Mouse (Mus musculus): ENCODE data around the gene Psmb1. TPM values are rescaled to one million over a fixed set of nuclear protein-coding genes. Genes with fewer than 3 reads are reported as not detected.

The Psmb1 gene
- polyA plus RNA-seq, 1 experiment from 2014 or later: 238 TPM

GRCm38 (mm10) chr17:15518766-15519165 is 19.2 kb upstream of the Psmb1 start:
- Histone ChIP-seq H3K4me3 (replicated peaks) (no peak overlapping the region), H3K9ac (no peak overlapping the region), H3K36me3 (replicated peaks) (peaks cover 85% of the 10 kb centered on the region), H3K4me2 (no peak overlapping the region), H3K4me1 (no peaks in the 10 kb centered on the region), H3K9me3 (no peaks in the 10 kb centered on the region), H3K27me3 (no peaks in the 10 kb centered on the region), H3K27ac (no peak overlapping the region)
- ATAC-seq (ENCODE audit: low FRiP score): no peak
- 94% methylated on average over 1 of the region's 1 CpGs for WGBS

- Histone ChIP-seq H3K4me3 (replicated peaks) (no peak overlapping the region), H3K27me3 (no peaks in the 10 kb centered on the region), H3K4me1 (no peaks in the 10 kb centered on the region), H3K36me3 (replicated peaks) (peaks cover 91% of the 10 kb centered on the region), H3K9ac (no peak overlapping the region), H3K4me2 (no peak overlapping the region), H3K27ac (no peak overlapping the region), H3K9me3 (no peaks in the 10 kb centered on the region)
- 90% methylated on average over 5 of the region's 5 CpGs for WGBS
- ATAC-seq (ENCODE audit: low FRiP score): no peak
These were observed 18.6 kb upstream of the Psmb1 start for GRCm38 (mm10) chr17:15518186-15518585.

- Histone ChIP-seq H3K9ac (no peak overlapping the region), H3K9me3 (no peaks in the 10 kb centered on the region), H3K36me3 (replicated peaks) (peaks cover 91% of the 10 kb centered on the region), H3K4me3 (replicated peaks) (no peak overlapping the region), H3K27me3 (no peaks in the 10 kb centered on the region), H3K4me2 (no peak overlapping the region), H3K27ac (no peak overlapping the region), H3K4me1 (no peaks in the 10 kb centered on the region)
- 82% methylated on average over 5 of the region's 5 CpGs for WGBS
- ATAC-seq (ENCODE audit: low FRiP score): no peak
These were observed 18.2 kb upstream of the Psmb1 start for GRCm38 (mm10) chr17:15517776-15518175.

- H3K27ac ChIP-seq: no peak overlapping the region
- H3K9ac ChIP-seq: no peak overlapping the region
- peaks cover 96% of the 10 kb centered on the region for H3K36me3 ChIP-seq (replicated peaks)
- H3K4me2 ChIP-seq: no peak overlapping the region
- 0 out of 2 replicates have a peak, but pooled peaks cover 6% of the 10 kb centered on the region for H3K9me3 ChIP-seq
- no peaks in the 10 kb centered on the region for H3K27me3 ChIP-seq
- H3K4me3 ChIP-seq (replicated peaks): no peak overlapping the region
- no peaks in the 10 kb centered on the region for H3K4me1 ChIP-seq
- no peak for ATAC-seq (ENCODE audit: low FRiP score)
- WGBS: 64% methylated on average over 2 of the region's 2 CpGs
These were observed 11.1 kb upstream of the Psmb1 start for GRCm38 (mm10) chr17:15510694-15511093.

- peak overlapping the region; percentile 82; the same call in 1 of the 2 replicates for H3K9ac ChIP-seq
- no peaks in the 10 kb centered on the region for H3K9me3 ChIP-seq
- H3K4me1 ChIP-seq: peaks cover 38% of the 10 kb centered on the region
- peak overlapping the region; percentile 96 for H3K4me3 ChIP-seq (replicated peaks)
- ATAC-seq (ENCODE audit: low FRiP score): no peak
- H3K27ac ChIP-seq: 0 out of 2 replicates have a peak overlapping the region, but pooled peaks have one; percentile 95
- peak overlapping the region; percentile 81 for H3K4me2 ChIP-seq
- H3K27me3 ChIP-seq: no peaks in the 10 kb centered on the region
- H3K36me3 ChIP-seq (replicated peaks): peaks cover 24% of the 10 kb centered on the region
- WGBS: 45% methylated on average over 7 of the region's 7 CpGs
These were observed 818 bp downstream of the Psmb1 start for GRCm38 (mm10) chr17:15498753-15499113.

GRCm38 (mm10) chr17:15497882-15498752 is 1.4 kb downstream of the Psmb1 start:
- peaks cover 38% of the 10 kb centered on the region for H3K4me1 ChIP-seq
- no peaks in the 10 kb centered on the region for H3K9me3 ChIP-seq
- H3K4me3 ChIP-seq (replicated peaks): peak overlapping the region; percentile 96
- H3K9ac ChIP-seq: peak overlapping the region; percentile 82
- H3K36me3 ChIP-seq (replicated peaks): peaks cover 26% of the 10 kb centered on the region
- peak overlapping the region; percentile 81 for H3K4me2 ChIP-seq
- peak overlapping the region; percentile 95 for H3K27ac ChIP-seq
- WGBS: under 1% methylated on average over 50 of the region's 50 CpGs
- H3K27me3 ChIP-seq: no peaks in the 10 kb centered on the region
- peak; percentile 96 for ATAC-seq (ENCODE audit: low FRiP score)

- Histone ChIP-seq H3K9me3 (no peaks in the 10 kb centered on the region), H3K9ac (no peak overlapping the region), H3K4me2 (no peak overlapping the region), H3K27me3 (no peaks in the 10 kb centered on the region), H3K4me3 (replicated peaks) (no peak overlapping the region), H3K4me1 (no peaks in the 10 kb centered on the region), H3K27ac (no peak overlapping the region), H3K36me3 (replicated peaks) (peaks cover 54% of the 10 kb centered on the region)
- no peak for ATAC-seq (ENCODE audit: low FRiP score)
- WGBS: 93% methylated on average over 7 of the region's 7 CpGs
These were observed 9.0 kb downstream of the Psmb1 start for GRCm38 (mm10) chr17:15490542-15490941.

GRCm38 (mm10) chr17:15472671-15473070 is 26.9 kb downstream of the Psmb1 start:
- H3K36me3 ChIP-seq (replicated peaks): peaks cover 78% of the 10 kb centered on the region
- 90% methylated on average over 4 of the region's 4 CpGs for WGBS
- H3K27me3 ChIP-seq: no peaks in the 10 kb centered on the region
- no peak overlapping the region for H3K4me3 ChIP-seq (replicated peaks)
- no peaks in the 10 kb centered on the region for H3K9me3 ChIP-seq
- no peak overlapping the region for H3K9ac ChIP-seq
- ATAC-seq (ENCODE audit: low FRiP score): no peak
- H3K4me1 ChIP-seq: no peaks in the 10 kb centered on the region
- H3K4me2 ChIP-seq: no peak overlapping the region
- no peak overlapping the region for H3K27ac ChIP-seq

- H3K9ac ChIP-seq: no peak overlapping the region
- no peaks in the 10 kb centered on the region for H3K9me3 ChIP-seq
- H3K4me2 ChIP-seq: no peak overlapping the region
- no peaks in the 10 kb centered on the region for H3K4me1 ChIP-seq
- ATAC-seq (ENCODE audit: low FRiP score): peak; percentile 62; the same call in 1 of the 2 replicates
- H3K27me3 ChIP-seq: no peaks in the 10 kb centered on the region
- peaks cover 34% of the 10 kb centered on the region for H3K36me3 ChIP-seq (replicated peaks)
- H3K4me3 ChIP-seq (replicated peaks): no peak overlapping the region
- WGBS: 21% methylated on average over 5 of the region's 5 CpGs
- no peak overlapping the region for H3K27ac ChIP-seq
These were observed 31.9 kb downstream of the Psmb1 start for GRCm38 (mm10) chr17:15467669-15468068.

GRCm38 (mm10) chr17:15461921-15462495 is 37.5 kb downstream of the Psmb1 start:
- ATAC-seq (ENCODE audit: low FRiP score): no peak
- Histone ChIP-seq H3K9ac (no peak overlapping the region), H3K36me3 (replicated peaks) (peaks cover 11% of the 10 kb centered on the region), H3K4me3 (replicated peaks) (no peak overlapping the region), H3K27me3 (no peaks in the 10 kb centered on the region), H3K4me1 (no peaks in the 10 kb centered on the region), H3K9me3 (no peaks in the 10 kb centered on the region), H3K4me2 (no peak overlapping the region), H3K27ac (no peak overlapping the region)
- WGBS: 94% methylated on average over 6 of the region's 6 CpGs

GRCm38 (mm10) chr17:15459761-15460160 is 39.8 kb downstream of the Psmb1 start:
- Histone ChIP-seq H3K4me2 (no peak overlapping the region), H3K9ac (no peak overlapping the region), H3K36me3 (replicated peaks) (peaks cover 8% of the 10 kb centered on the region), H3K4me3 (replicated peaks) (no peak overlapping the region), H3K4me1 (no peaks in the 10 kb centered on the region), H3K9me3 (no peaks in the 10 kb centered on the region), H3K27ac (no peak overlapping the region), H3K27me3 (no peaks in the 10 kb centered on the region)
- no peak for ATAC-seq (ENCODE audit: low FRiP score)
- WGBS: 73% methylated on average over 4 of the region's 4 CpGs

- Histone ChIP-seq H3K36me3 (replicated peaks) (peaks cover 2% of the 10 kb centered on the region), H3K4me3 (replicated peaks) (no peak overlapping the region), H3K27ac (no peak overlapping the region), H3K4me1 (no peaks in the 10 kb centered on the region), H3K4me2 (no peak overlapping the region), H3K9ac (no peak overlapping the region), H3K9me3 (no peaks in the 10 kb centered on the region), H3K27me3 (no peaks in the 10 kb centered on the region)
- 90% methylated on average over 2 of the region's 2 CpGs for WGBS
- no peak for ATAC-seq (ENCODE audit: low FRiP score)
These were observed 43.0 kb downstream of the Psmb1 start for GRCm38 (mm10) chr17:15456595-15456994.

- Histone ChIP-seq H3K4me1 (no peaks in the 10 kb centered on the region), H3K27ac (no peak overlapping the region), H3K36me3 (replicated peaks) (no peaks in the 10 kb centered on the region), H3K9ac (no peak overlapping the region), H3K9me3 (no peaks in the 10 kb centered on the region), H3K27me3 (no peaks in the 10 kb centered on the region), H3K4me3 (replicated peaks) (no peak overlapping the region), H3K4me2 (no peak overlapping the region)
- ATAC-seq (ENCODE audit: low FRiP score): no peak
- WGBS: 78% methylated on average over 4 of the region's 4 CpGs
These were observed 44.3 kb downstream of the Psmb1 start for GRCm38 (mm10) chr17:15455203-15455602.

All from forebrain, embryonic 12.5 days (tissue).